Mouse (Mus musculus): Measurements from ENCODE around the gene Clybl. TPM values are rescaled to one million over a fixed set of nuclear protein-coding genes. Genes with fewer than 3 reads are reported as not detected.
A peak's percentile ranks its signal among the peaks of the same experiment; 100 is the strongest.

The Clybl gene
- total and polyA plus RNA-seq, 2 experiments from 2014 or later = 8.7 to 21.1 TPM

GRCm38 (mm10) chr14:122296399-122296798 lies 114.9 kb downstream of the Clybl start:
- no peak for ATAC-seq (ENCODE audit: low FRiP score)
- WGBS = 41% methylated on average over 4 of the region's 4 CpGs

GRCm38 (mm10) chr14:122296864-122297263 lies 115.4 kb downstream of the Clybl start:
- H3K9me3 ChIP-seq (ENCODE audit: low read length) = no peaks in the 10 kb centered on the region
- H3K9ac ChIP-seq (replicated peaks; ENCODE audit: low read length, poor library complexity, severe bottlenecking) = no peak overlapping the region
- DNase-seq (ENCODE audit: low spot score) = no peak
- no peak overlapping the region for H3K27ac ChIP-seq (ENCODE audit: low read depth, low read length)
- ATAC-seq (ENCODE audit: low FRiP score) = no peak
- 13% methylated on average over 2 of the region's 2 CpGs for WGBS
- H3K36me3 ChIP-seq (ENCODE audit: insufficient read depth, low read length) = no peaks in the 10 kb centered on the region
- H3K4me3 ChIP-seq (ENCODE audit: low read depth, low read length) = no peak overlapping the region
- no peak for TF ChIP-seq CTCF (IDR thresholded peaks at IDR 0.05)
- no peak overlapping the region for H3K4me2 ChIP-seq (ENCODE audit: low read depth, low read length, poor library complexity, severe bottlenecking)
- H3K27me3 ChIP-seq (ENCODE audit: insufficient read depth, low read length) = 0 out of 2 replicates have a peak, but pooled peaks cover 5% of the 10 kb centered on the region
- H3K4me1 ChIP-seq (ENCODE audit: insufficient read depth, low read length) = no peaks in the 10 kb centered on the region

More at GRCm38 (mm10) chr14:122296399-122296798, 114.9 kb downstream of the Clybl start:
- Histone ChIP-seq H3K4me3 (ENCODE audit: low read depth, low read length) (no peak overlapping the region), H3K9me3 (ENCODE audit: low read length) (no peaks in the 10 kb centered on the region), H3K27ac (ENCODE audit: low read depth, low read length) (no peak overlapping the region), H3K36me3 (ENCODE audit: insufficient read depth, low read length) (no peaks in the 10 kb centered on the region), H3K4me2 (ENCODE audit: low read depth, low read length, poor library complexity, severe bottlenecking) (no peak overlapping the region), H3K27me3 (ENCODE audit: insufficient read depth, low read length) (0 out of 2 replicates have a peak, but pooled peaks cover 5% of the 10 kb centered on the region), H3K4me1 (ENCODE audit: insufficient read depth, low read length) (no peaks in the 10 kb centered on the region), H3K9ac (replicated peaks; ENCODE audit: low read length, poor library complexity, severe bottlenecking) (no peak overlapping the region)
- TF ChIP-seq CTCF (IDR thresholded peaks at IDR 0.05) = no peak
- no peak for DNase-seq (ENCODE audit: low spot score)

GRCm38 (mm10) chr14:122297386-122298109 lies 116.0 kb downstream of the Clybl start:
- DNase-seq (ENCODE audit: low spot score) = no peak
- H3K9ac ChIP-seq (replicated peaks; ENCODE audit: low read length, poor library complexity, severe bottlenecking) = no peak overlapping the region
- 16% methylated on average over 11 of the region's 11 CpGs for WGBS
- no peak for ATAC-seq (ENCODE audit: low FRiP score)
- no peaks in the 10 kb centered on the region for H3K36me3 ChIP-seq (ENCODE audit: insufficient read depth, low read length)
- no peak overlapping the region for H3K27ac ChIP-seq (ENCODE audit: low read depth, low read length)
- no peak for TF ChIP-seq CTCF (IDR thresholded peaks at IDR 0.05)
- no peak overlapping the region for H3K4me2 ChIP-seq (ENCODE audit: low read depth, low read length, poor library complexity, severe bottlenecking)
- H3K27me3 ChIP-seq (ENCODE audit: insufficient read depth, low read length) = 0 out of 2 replicates have a peak, but pooled peaks cover 1% of the 10 kb centered on the region
- H3K4me3 ChIP-seq (ENCODE audit: low read depth, low read length) = no peak overlapping the region
- no peaks in the 10 kb centered on the region for H3K9me3 ChIP-seq (ENCODE audit: low read length)
- H3K4me1 ChIP-seq (ENCODE audit: insufficient read depth, low read length) = no peaks in the 10 kb centered on the region

GRCm38 (mm10) chr14:122300261-122300660 lies 118.8 kb downstream of the Clybl start:
- ATAC-seq (ENCODE audit: low FRiP score) (no peak), DNase-seq (ENCODE audit: low spot score) (no peak)
- Histone ChIP-seq H3K9me3 (ENCODE audit: low read length) (no peaks in the 10 kb centered on the region), H3K4me2 (ENCODE audit: low read depth, low read length, poor library complexity, severe bottlenecking) (no peak overlapping the region), H3K36me3 (ENCODE audit: insufficient read depth, low read length) (no peaks in the 10 kb centered on the region), H3K27me3 (ENCODE audit: insufficient read depth, low read length) (no peaks in the 10 kb centered on the region), H3K27ac (ENCODE audit: low read depth, low read length) (no peak overlapping the region), H3K4me3 (ENCODE audit: low read depth, low read length) (no peak overlapping the region), H3K9ac (replicated peaks; ENCODE audit: low read length, poor library complexity, severe bottlenecking) (no peak overlapping the region), H3K4me1 (ENCODE audit: insufficient read depth, low read length) (0 out of 2 replicates have a peak, but pooled peaks cover 3% of the 10 kb centered on the region)
- 65% methylated on average over 11 of the region's 11 CpGs for WGBS
- TF ChIP-seq CTCF (IDR thresholded peaks at IDR 0.05) = no peak

GRCm38 (mm10) chr14:122303821-122304220 lies 122.3 kb downstream of the Clybl start:
- H3K9ac ChIP-seq (replicated peaks; ENCODE audit: low read length, poor library complexity, severe bottlenecking) = no peak overlapping the region
- H3K4me3 ChIP-seq (ENCODE audit: low read depth, low read length) = no peak overlapping the region
- H3K27me3 ChIP-seq (ENCODE audit: insufficient read depth, low read length) = no peaks in the 10 kb centered on the region
- H3K27ac ChIP-seq (ENCODE audit: low read depth, low read length) = no peak overlapping the region
- no peaks in the 10 kb centered on the region for H3K36me3 ChIP-seq (ENCODE audit: insufficient read depth, low read length)
- ATAC-seq (ENCODE audit: low FRiP score) = no peak
- 47% methylated on average over 1 of the region's 1 CpGs for WGBS
- H3K9me3 ChIP-seq (ENCODE audit: low read length) = no peaks in the 10 kb centered on the region
- no peak overlapping the region for H3K4me2 ChIP-seq (ENCODE audit: low read depth, low read length, poor library complexity, severe bottlenecking)
- DNase-seq (ENCODE audit: low spot score) = no peak
- TF ChIP-seq CTCF (IDR thresholded peaks at IDR 0.05) = no peak
- 0 out of 2 replicates have a peak, but pooled peaks cover 3% of the 10 kb centered on the region for H3K4me1 ChIP-seq (ENCODE audit: insufficient read depth, low read length)

GRCm38 (mm10) chr14:122305132-122305531 lies 123.6 kb downstream of the Clybl start:
- Histone ChIP-seq H3K4me3 (ENCODE audit: low read depth, low read length) (no peak overlapping the region), H3K4me1 (ENCODE audit: insufficient read depth, low read length) (0 out of 2 replicates have a peak, but pooled peaks cover 3% of the 10 kb centered on the region), H3K27me3 (ENCODE audit: insufficient read depth, low read length) (no peaks in the 10 kb centered on the region), H3K9ac (replicated peaks; ENCODE audit: low read length, poor library complexity, severe bottlenecking) (no peak overlapping the region), H3K4me2 (ENCODE audit: low read depth, low read length, poor library complexity, severe bottlenecking) (no peak overlapping the region), H3K27ac (ENCODE audit: low read depth, low read length) (no peak overlapping the region), H3K36me3 (ENCODE audit: insufficient read depth, low read length) (no peaks in the 10 kb centered on the region), H3K9me3 (ENCODE audit: low read length) (no peaks in the 10 kb centered on the region)
- no peak for TF ChIP-seq CTCF (IDR thresholded peaks at IDR 0.05)
- DNase-seq (ENCODE audit: low spot score) = peak; percentile 31
- WGBS = 41% methylated on average over 8 of the region's 8 CpGs
- ATAC-seq (ENCODE audit: low FRiP score) = peak; percentile 61; the same call in 1 of the 2 replicates

Data from midbrain, postnatal 0 days (tissue).